Mouse (Mus musculus): ENCODE results near the gene Gm20830. TPM values are rescaled to one million over a fixed set of nuclear protein-coding genes. Genes with fewer than 3 reads are reported as not detected.

Gm20830 gene
- not detected in 2 replicates for polyA plus RNA-seq (2015; fragmentation: Nextera tagmentation; extraction: Ambion mirVana)

GRCm38 (mm10) chrY:6918182-6918581 is at the start of gene Gm20830:
Gm20830 (minus strand) TSS chrY:6918282.

Other genes with a start within 250 kb of the Gm20830 start
- gene Gm21719, start 235.4 kb downstream of the Gm20830 start, polyA plus RNA-seq (2015; fragmentation: Nextera tagmentation; extraction: Ambion mirVana) = not detected in 2 replicates

Measured in neural tube, postnatal 0 days (tissue).